Mouse (Mus musculus) neural tube, embryonic 15.5 days (tissue): ENCODE data around the gene Stkld1. TPM values are rescaled to one million over a fixed set of nuclear protein-coding genes. Genes with fewer than 3 reads are reported as not detected.

Source experiments
- ATAC-seq: fragments of 200-750 bp; cut with Nextera tagmentation; 2 replicates; pipeline ENCODE4 v1.8.0; 2017; ENCODE audit warnings: mild to moderate bottlenecking, moderate TSS enrichment, moderate library complexity; ENCODE audit not compliant: low FRiP score
- H3K27ac ChIP-seq: fragments of 300-500 bp; sonication (generic); replicated peaks from 2 replicates; pipeline ENCODE4 v1.5.1; 2015; ENCODE audit warnings: mild to moderate bottlenecking, inconsistent platforms
- H3K27me3 ChIP-seq: fragments of 300-500 bp; sonication (generic); replicated peaks from 2 replicates; pipeline ENCODE4 v1.6.1; 2015; ENCODE audit warnings: inconsistent platforms
- H3K36me3 ChIP-seq: fragments of 300-500 bp; sonication (generic); 2 replicates; pipeline ENCODE4 v1.6.1; 2015; ENCODE audit warnings: inconsistent platforms
- H3K4me1 ChIP-seq: fragments of 300-500 bp; sonication (generic); 2 replicates; pipeline ENCODE4 v1.6.1; 2015; ENCODE audit warnings: inconsistent platforms
- H3K4me2 ChIP-seq: fragments of 300-500 bp; sonication (generic); 2 replicates; pipeline ENCODE4 v1.6.1; 2015; ENCODE audit warnings: inconsistent platforms, mild to moderate bottlenecking, moderate library complexity
- H3K4me3 ChIP-seq: fragments of 300-500 bp; sonication (generic); replicated peaks from 2 replicates; pipeline ENCODE4 v1.5.1; 2015; ENCODE audit warnings: mild to moderate bottlenecking, inconsistent platforms
- H3K9ac ChIP-seq: fragments of 300-500 bp; sonication (generic); replicated peaks from 2 replicates; pipeline ENCODE4 v1.6.1; 2015; ENCODE audit warnings: mild to moderate bottlenecking, inconsistent platforms
- H3K9me3 ChIP-seq: fragments of 300-500 bp; sonication (generic); replicated peaks from 2 replicates; pipeline ENCODE4 v1.6.1; 2016; ENCODE audit warnings: inconsistent platforms
- WGBS: fragments of 180-500 bp; shearing (Covaris S2); methylation state at CpG from one replicate; pipeline ENCODE4 v1.1.7; 2015; ENCODE audit warnings: mixed read lengths; 5-methylcytosine and 5-hydroxymethylcytosine counted together
- polyA plus RNA-seq: library from polyadenylated mRNA; unstranded; fragments of >200 nt; fragmentation: Nextera tagmentation; extraction: Ambion mirVana; gene quantifications from 2 replicates; pipeline ENCODE4 v1.2.1, GENCODE M21; 2015

The Stkld1 gene
- polyA plus RNA-seq, 1 experiment from 2014 or later = 0.61 TPM

GRCm38 (mm10) chr2:26951346-26951905, 17.6 kb downstream of the Stkld1 start:
- Histone ChIP-seq H3K9me3 (no peaks in the 10 kb centered on the region), H3K4me3 (no peak overlapping the region), H3K4me1 (no peaks in the 10 kb centered on the region), H3K36me3 (peaks cover 74% of the 10 kb centered on the region), H3K9ac (no peak overlapping the region), H3K4me2 (no peak overlapping the region), H3K27me3 (no peaks in the 10 kb centered on the region), H3K27ac (no peak overlapping the region)
- WGBS = 92% methylated on average over 8 of the region's 8 CpGs
- ATAC-seq = no peak

- WGBS = 96% methylated on average over 4 of the region's 4 CpGs
- peaks cover 82% of the 10 kb centered on the region for H3K36me3 ChIP-seq
Measured at GRCm38 (mm10) chr2:26952193-26952592, 18.3 kb downstream of the Stkld1 start.

GRCm38 (mm10) chr2:26952866-26953265, 19.0 kb downstream of the Stkld1 start:
- Histone ChIP-seq H3K9me3 (no peaks in the 10 kb centered on the region), H3K9ac (no peak overlapping the region), H3K36me3 (peaks cover 89% of the 10 kb centered on the region), H3K27me3 (no peaks in the 10 kb centered on the region), H3K4me2 (no peak overlapping the region), H3K4me1 (no peaks in the 10 kb centered on the region), H3K4me3 (no peak overlapping the region), H3K27ac (no peak overlapping the region)
- WGBS = 89% methylated on average over 8 of the region's 8 CpGs
- ATAC-seq = no peak

More at GRCm38 (mm10) chr2:26952193-26952592, 18.3 kb downstream of the Stkld1 start:
- no peaks in the 10 kb centered on the region for H3K27me3 ChIP-seq
- H3K9ac ChIP-seq = no peak overlapping the region
- no peak overlapping the region for H3K4me3 ChIP-seq
- no peak overlapping the region for H3K27ac ChIP-seq
- no peak for ATAC-seq
- H3K4me2 ChIP-seq = no peak overlapping the region
- no peaks in the 10 kb centered on the region for H3K9me3 ChIP-seq
- no peaks in the 10 kb centered on the region for H3K4me1 ChIP-seq

GRCm38 (mm10) chr2:26954735-26955395, 21.0 kb downstream of the Stkld1 start:
- Histone ChIP-seq H3K4me1 (no peaks in the 10 kb centered on the region), H3K36me3 (peaks cover 93% of the 10 kb centered on the region), H3K27ac (no peak overlapping the region), H3K27me3 (no peaks in the 10 kb centered on the region), H3K4me2 (no peak overlapping the region), H3K9ac (no peak overlapping the region), H3K9me3 (no peaks in the 10 kb centered on the region), H3K4me3 (no peak overlapping the region)
- no peak for ATAC-seq
- WGBS = 88% methylated on average over 2 of the region's 2 CpGs

GRCm38 (mm10) chr2:26956811-26957487, 23.1 kb downstream of the Stkld1 start:
- Histone ChIP-seq H3K4me2 (no peak overlapping the region), H3K27me3 (no peaks in the 10 kb centered on the region), H3K27ac (no peak overlapping the region), H3K36me3 (peaks cover 84% of the 10 kb centered on the region), H3K9me3 (no peaks in the 10 kb centered on the region), H3K4me3 (no peak overlapping the region), H3K4me1 (peaks cover 17% of the 10 kb centered on the region), H3K9ac (no peak overlapping the region)
- ATAC-seq = no peak
- WGBS = 95% methylated on average over 12 of the region's 12 CpGs

DNA sequence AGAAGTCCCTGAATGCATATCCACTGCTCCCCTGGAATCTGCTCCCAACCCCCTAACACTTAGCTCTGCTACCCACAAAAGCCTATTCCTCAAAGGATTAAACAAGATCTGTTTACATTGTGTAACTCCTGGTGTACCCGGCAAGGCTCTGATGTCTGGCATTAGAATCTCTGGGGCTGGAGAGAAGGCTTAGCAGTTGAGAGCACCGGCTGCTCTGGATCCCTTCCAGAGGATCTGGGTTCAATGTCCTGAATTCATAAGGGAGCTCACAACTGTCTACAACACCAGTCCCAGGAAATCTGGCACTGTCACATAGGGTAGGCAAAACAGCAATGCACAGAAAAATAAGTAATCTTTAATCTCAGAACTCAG, 23.6 kb downstream of the Stkld1 start:
- ATAC-seq = no peak
- H3K4me1 ChIP-seq = peaks cover 22% of the 10 kb centered on the region
- no peak overlapping the region for H3K27ac ChIP-seq
- H3K27me3 ChIP-seq = no peaks in the 10 kb centered on the region
- peaks cover 78% of the 10 kb centered on the region for H3K36me3 ChIP-seq
- no peak overlapping the region for H3K4me3 ChIP-seq
- H3K9ac ChIP-seq = no peak overlapping the region
- H3K4me2 ChIP-seq = no peak overlapping the region
- 95% methylated on average over 2 of the region's 2 CpGs for WGBS
- H3K9me3 ChIP-seq = no peaks in the 10 kb centered on the region

DNA sequence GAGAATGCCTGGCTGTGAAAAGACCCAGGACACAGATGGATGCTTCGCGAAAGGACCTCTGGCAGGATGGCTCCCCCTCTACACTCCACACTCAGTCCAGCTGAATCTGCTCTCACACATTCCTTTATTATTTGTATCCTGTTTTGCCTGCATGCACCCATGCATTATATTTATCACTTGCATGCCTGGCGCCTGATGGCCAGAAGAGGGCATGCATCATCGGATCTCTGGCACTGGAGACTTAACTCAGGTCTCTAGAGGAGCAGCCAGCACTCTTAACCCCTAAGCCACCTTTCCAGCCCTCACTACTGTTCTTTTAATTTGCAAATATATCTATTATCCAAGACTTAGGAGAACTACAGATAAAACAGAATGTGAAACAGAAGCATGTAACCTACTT, 26.9 kb downstream of the Stkld1 start:
- Histone ChIP-seq H3K27me3 (no peaks in the 10 kb centered on the region), H3K9ac (no peak overlapping the region; the same call in none of the 2 replicates), H3K9me3 (no peaks in the 10 kb centered on the region), H3K27ac (no peak overlapping the region), H3K36me3 (peaks cover 47% of the 10 kb centered on the region), H3K4me1 (peaks cover 37% of the 10 kb centered on the region), H3K4me3 (no peak overlapping the region), H3K4me2 (no peak overlapping the region)
- 74% methylated on average over 4 of the region's 4 CpGs for whole genome bisulfite sequencing
- no peak for ATAC-seq

DNA sequence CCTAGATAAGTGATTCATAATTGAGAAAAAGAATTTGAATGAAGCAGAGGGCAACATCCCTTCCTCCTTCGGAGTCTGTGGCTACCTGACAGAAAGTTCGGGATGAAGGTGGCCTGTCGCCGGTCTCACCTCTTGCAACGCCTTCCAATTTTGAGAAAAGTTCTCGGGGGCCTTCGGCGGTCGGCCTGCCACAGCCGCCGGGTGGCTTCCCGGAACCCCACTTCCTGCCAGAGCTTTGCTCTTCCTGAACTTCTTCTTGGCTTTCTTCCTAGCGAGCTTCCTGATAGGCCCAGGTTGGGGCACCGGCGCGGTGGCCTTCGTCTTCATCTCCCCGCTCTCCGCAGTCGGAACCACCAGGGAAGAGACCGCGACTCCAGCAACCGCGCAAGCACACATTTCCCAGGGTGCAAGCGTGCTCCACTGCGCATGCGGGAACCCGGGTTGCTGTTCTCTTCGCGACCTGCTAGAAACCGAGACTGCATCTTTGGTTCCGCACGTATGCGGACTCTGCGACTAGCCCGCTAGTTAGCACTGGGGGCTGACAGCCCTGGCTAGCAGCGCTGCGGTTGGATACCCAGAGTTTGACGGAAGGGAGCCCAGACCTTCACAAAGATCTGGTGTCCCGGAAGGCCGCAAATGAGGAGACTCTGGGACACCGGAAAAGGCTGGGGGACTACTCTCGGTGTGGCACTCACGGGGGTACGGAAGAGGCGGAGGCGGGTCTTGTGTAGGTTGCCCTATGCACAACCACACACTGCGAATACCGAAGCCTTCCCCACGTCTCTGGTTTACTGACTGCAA, 30.3 kb downstream of the Stkld1 start, which contains the start of gene Rexo4:
Gene Rexo4 (minus strand): TSS at position 464 of the 801 bp plus-strand sequence.
- Histone ChIP-seq H3K4me3 (peak within 1 kb of the TSS; percentile 59), H3K4me2 (peak within 1 kb of the TSS; percentile 62), H3K9ac (peak within 1 kb of the TSS; percentile 61), H3K27me3 (no peaks in the 10 kb centered on the region), H3K36me3 (peaks cover 14% of the 10 kb centered on the region), H3K9me3 (no peaks in the 10 kb centered on the region), H3K4me1 (peaks cover 37% of the 10 kb centered on the region), H3K27ac (peak within 1 kb of the TSS; percentile 95)
- under 1% methylated on average over 50 of the region's 50 CpGs for WGBS
- ATAC-seq = peak; percentile 96

- peak overlapping the region; percentile 61 for H3K9ac ChIP-seq
- H3K9me3 ChIP-seq = no peaks in the 10 kb centered on the region
- H3K27ac ChIP-seq = peak overlapping the region; percentile 95
- H3K4me3 ChIP-seq = peak overlapping the region; percentile 59
- H3K27me3 ChIP-seq = no peaks in the 10 kb centered on the region
- 16% methylated on average over 14 of the region's 14 CpGs for WGBS
- H3K4me2 ChIP-seq = peak overlapping the region; percentile 62
- H3K4me1 ChIP-seq = peaks cover 37% of the 10 kb centered on the region
- peak; percentile 2; the same call in 1 of the 2 replicates for ATAC-seq
- H3K36me3 ChIP-seq = peaks cover 10% of the 10 kb centered on the region
Measured at GRCm38 (mm10) chr2:26964724-26965370, 31.0 kb downstream of the Stkld1 start.

GRCm38 (mm10) chr2:26967262-26967661, 33.4 kb downstream of the Stkld1 start:
- Histone ChIP-seq H3K4me2 (no peak overlapping the region), H3K9ac (no peak overlapping the region), H3K36me3 (no peaks in the 10 kb centered on the region; the same call in 1 of the 2 replicates), H3K27ac (no peak overlapping the region), H3K27me3 (no peaks in the 10 kb centered on the region), H3K4me1 (peaks cover 17% of the 10 kb centered on the region), H3K9me3 (no peaks in the 10 kb centered on the region), H3K4me3 (no peak overlapping the region)
- ATAC-seq = no peak
- 76% methylated on average over 2 of the region's 2 CpGs for WGBS

- H3K4me2 ChIP-seq = no peak within 1 kb of the TSS
- H3K27ac ChIP-seq = no peak within 1 kb of the TSS
- no peaks in the 10 kb centered on the region for H3K4me1 ChIP-seq
- no peaks in the 10 kb centered on the region for H3K36me3 ChIP-seq
- no peaks in the 10 kb centered on the region for H3K9me3 ChIP-seq
- no peak within 1 kb of the TSS for H3K9ac ChIP-seq
- ATAC-seq = no peak
- 72% methylated on average over 3 of the region's 3 CpGs for WGBS
- no peak within 1 kb of the TSS for H3K4me3 ChIP-seq
- no peaks in the 10 kb centered on the region for H3K27me3 ChIP-seq
Measured at GRCm38 (mm10) chr2:26973116-26973515, 39.3 kb downstream of the Stkld1 start, which contains the start of gene Adamts13. Adamts13 (plus strand) TSS chr2:26973416.
